Mouse (Mus musculus) small intestine, adult 2 months (tissue): ENCODE measurements around the gene Cage1.

Experiments used
- CTCF ChIP-seq: fragments of 200-500 bp; IDR thresholded peaks from 2 replicates; pipeline ENCODE4 v1.5.1; 2012; ENCODE audit warnings: low read depth, mild to moderate bottlenecking, control low read depth, inconsistent platforms, low read length, moderate library complexity, mixed read lengths; ENCODE audit not compliant: insufficient replicate concordance, insufficient read length; ENCODE audit errors: extremely low read depth
- POLR2A ChIP-seq: fragments of 200-500 bp; IDR thresholded peaks from 2 replicates; pipeline ENCODE4 v1.6.1; 2012; ENCODE audit warnings: low read depth, mild to moderate bottlenecking, control low read depth, inconsistent platforms, low read length, moderate library complexity

GRCm38 (mm10) chr13:38064854-38065663, 28.2 kb upstream of the Cage1 start:
- TF ChIP-seq CTCF (peak; percentile 62; the same call in 1 of the 2 replicates), POLR2A (no peak)
